Mouse (Mus musculus) forebrain, embryonic 12.5 days (tissue): ENCODE measurements around the gene Klhl25. TPM values are rescaled to one million over a fixed set of nuclear protein-coding genes. Genes with fewer than 3 reads are reported as not detected.
"Not testable (repeated sequence)": the region's sequence is repeated elsewhere in the genome, so short reads cannot be mapped to it uniquely, and the experiment has no call there.

Source experiments
- ATAC-seq: fragments of 200-750 bp; cut with Nextera tagmentation; 2 replicates; pipeline ENCODE4 v1.8.0; 2017; ENCODE audit warnings: moderate TSS enrichment; ENCODE audit not compliant: low FRiP score
- H3K27ac ChIP-seq: fragments of 300-500 bp; sonication (generic); 2 replicates; pipeline ENCODE4 v1.5.1; 2016; ENCODE audit warnings: mild to moderate bottlenecking
- H3K27me3 ChIP-seq: fragments of 300-500 bp; sonication (generic); 2 replicates; pipeline ENCODE4 v1.6.1; 2016; ENCODE audit warnings: mild to moderate bottlenecking
- H3K36me3 ChIP-seq: fragments of 300-500 bp; sonication (generic); replicated peaks from 2 replicates; pipeline ENCODE4 v1.6.1; 2016; ENCODE audit warnings: mild to moderate bottlenecking
- H3K4me1 ChIP-seq: fragments of 300-500 bp; sonication (generic); 2 replicates; pipeline ENCODE4 v1.6.1; 2016
- H3K4me2 ChIP-seq: fragments of 300-500 bp; sonication (generic); 2 replicates; pipeline ENCODE4 v1.6.1; 2016; ENCODE audit warnings: mild to moderate bottlenecking, moderate library complexity
- H3K4me3 ChIP-seq: fragments of 300-500 bp; sonication (generic); replicated peaks from 2 replicates; pipeline ENCODE4 v1.5.1; 2016; ENCODE audit warnings: mild to moderate bottlenecking
- H3K9ac ChIP-seq: fragments of 300-500 bp; sonication (generic); 2 replicates; pipeline ENCODE4 v1.6.1; 2016; ENCODE audit warnings: mild to moderate bottlenecking
- H3K9me3 ChIP-seq: fragments of 300-500 bp; sonication (generic); 2 replicates; pipeline ENCODE4 v1.6.1; 2016
- WGBS: fragments of 180-500 bp; shearing (Covaris S2); methylation state at CpG from one replicate; pipeline ENCODE4 v1.1.7; 2016; 5-methylcytosine and 5-hydroxymethylcytosine counted together
- polyA plus RNA-seq: library from polyadenylated mRNA; unstranded; fragments of >200 nt; fragmentation: Nextera tagmentation; extraction: Ambion mirVana; gene quantifications from 2 replicates; pipeline ENCODE4 v1.2.1, GENCODE M21; 2016

The Klhl25 gene
- polyA plus RNA-seq, 1 experiment from 2014 or later, result 25.6 TPM

DNA sequence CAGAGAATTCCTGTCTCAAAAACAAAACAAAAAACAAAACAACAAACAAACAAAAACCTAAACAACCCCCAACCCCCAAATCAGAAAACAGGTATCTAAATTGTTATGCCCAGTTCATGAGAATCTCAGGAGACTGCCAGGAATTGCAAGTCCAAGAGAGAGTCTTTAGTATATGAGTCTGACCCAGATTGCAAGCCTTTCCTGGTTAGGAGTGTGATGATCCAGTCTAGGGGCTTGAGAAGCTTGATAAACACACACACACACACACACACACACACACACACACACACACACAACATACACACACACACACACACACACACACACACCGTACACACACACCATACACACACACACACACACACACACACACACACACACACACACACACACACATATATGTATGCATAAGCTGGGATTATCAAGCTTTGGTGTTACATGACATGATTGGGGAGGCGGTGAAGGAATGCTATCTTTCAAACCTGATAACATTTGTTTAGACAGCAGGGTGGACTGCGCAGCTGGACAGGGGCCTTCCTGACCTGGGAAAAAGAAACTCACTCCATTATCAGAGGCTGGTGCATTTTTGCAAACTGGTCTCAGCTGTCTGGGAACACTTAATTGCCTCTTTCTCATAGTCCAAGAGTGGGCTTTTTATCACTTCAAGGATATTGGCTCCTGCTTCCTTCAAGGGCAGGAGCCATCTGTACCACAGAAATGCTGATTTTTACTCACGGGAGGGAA is 21.6 kb upstream of the Klhl25 start:
- Histone ChIP-seq H3K27me3 (no peaks in the 10 kb centered on the region), H3K4me2 (no peak overlapping the region), H3K4me3 (no peak overlapping the region), H3K27ac (0 out of 2 replicates have a peak overlapping the region, but pooled peaks have one; percentile 9), H3K9ac (no peak overlapping the region), H3K4me1 (no peaks in the 10 kb centered on the region), H3K9me3 (no peaks in the 10 kb centered on the region), H3K36me3 (no peaks in the 10 kb centered on the region)
- WGBS, result 74% methylated on average over 3 of the region's 4 CpGs
- ATAC-seq, result no peak

DNA sequence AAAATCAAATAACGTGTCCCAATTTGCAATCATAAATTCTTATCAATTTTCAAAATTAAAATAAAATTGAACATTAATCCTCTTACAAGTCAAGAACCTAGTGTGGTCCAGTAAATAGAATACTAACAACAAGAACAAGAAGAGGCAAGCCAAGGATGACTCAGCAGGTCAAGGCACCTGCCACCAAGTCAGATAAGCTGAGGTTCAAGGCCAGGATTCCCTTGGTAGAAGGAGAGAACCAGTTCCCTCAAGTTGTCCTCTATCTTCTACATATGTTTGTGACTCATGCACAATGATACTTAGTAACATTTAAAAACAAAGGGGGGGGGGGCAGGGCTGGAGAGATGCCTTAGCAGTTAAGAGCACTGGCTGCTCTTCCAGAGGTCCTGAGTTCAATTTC is 20.8 kb upstream of the Klhl25 start:
- Histone ChIP-seq H3K36me3 (no peaks in the 10 kb centered on the region), H3K9me3 (no peaks in the 10 kb centered on the region), H3K4me3 (no peak overlapping the region), H3K27me3 (no peaks in the 10 kb centered on the region), H3K27ac (no peak overlapping the region), H3K9ac (no peak overlapping the region), H3K4me1 (no peaks in the 10 kb centered on the region), H3K4me2 (no peak overlapping the region)
- WGBS, result 92% methylated on average over 1 of the region's 1 CpGs
- ATAC-seq, result no peak

DNA sequence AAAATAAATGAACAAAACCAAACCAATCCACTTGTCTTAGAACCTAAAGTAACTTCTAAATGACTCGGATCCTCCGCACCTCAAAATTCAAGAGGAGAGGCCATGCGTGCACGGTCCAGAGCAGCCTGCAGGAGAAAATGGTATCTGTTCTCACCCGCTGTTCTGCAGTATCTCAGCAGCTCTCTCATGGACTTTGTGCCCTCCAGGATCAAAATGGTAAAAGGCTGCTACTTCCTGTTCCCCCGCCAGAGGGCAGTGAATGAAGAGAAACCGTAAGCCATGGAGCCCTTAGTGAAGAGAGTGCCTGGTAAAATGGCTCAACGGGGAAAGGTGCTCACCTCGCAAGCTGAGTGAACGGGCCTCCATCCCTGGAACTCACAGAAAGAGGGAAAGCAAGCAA is 20.3 kb upstream of the Klhl25 start:
- Histone ChIP-seq H3K27me3 (no peaks in the 10 kb centered on the region), H3K27ac (no peak overlapping the region), H3K36me3 (no peaks in the 10 kb centered on the region), H3K9ac (no peak overlapping the region), H3K4me1 (no peaks in the 10 kb centered on the region), H3K9me3 (no peaks in the 10 kb centered on the region), H3K4me3 (no peak overlapping the region), H3K4me2 (no peak overlapping the region)
- peak; percentile 39 for ATAC-seq
- WGBS, result 29% methylated on average over 10 of the region's 10 CpGs

DNA sequence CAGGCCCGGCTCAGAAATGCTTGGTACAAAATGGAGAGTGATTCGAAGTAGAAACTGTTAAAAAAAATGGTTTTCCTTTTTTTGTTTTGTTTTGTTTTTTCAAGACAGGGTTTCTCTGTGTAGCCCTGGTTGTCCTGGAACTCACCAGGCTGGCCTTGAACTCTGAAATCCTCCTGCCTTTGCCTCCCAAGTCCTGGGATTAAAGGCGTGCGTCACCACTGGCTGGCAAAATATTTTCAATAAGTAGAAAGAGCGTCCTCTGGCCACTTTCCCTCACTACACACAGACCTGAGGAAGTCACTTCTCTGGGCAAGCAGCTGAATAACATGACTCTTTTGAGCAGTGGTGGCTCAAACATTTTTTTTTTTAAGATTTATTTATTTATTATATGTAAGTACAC is 19.6 kb upstream of the Klhl25 start:
- Histone ChIP-seq H3K4me3 (no peak overlapping the region), H3K9me3 (no peaks in the 10 kb centered on the region), H3K4me2 (no peak overlapping the region), H3K36me3 (no peaks in the 10 kb centered on the region), H3K27ac (no peak overlapping the region), H3K27me3 (no peaks in the 10 kb centered on the region), H3K4me1 (no peaks in the 10 kb centered on the region), H3K9ac (no peak overlapping the region)
- WGBS, result 88% methylated on average over 5 of the region's 5 CpGs
- ATAC-seq, result no peak

GRCm38 (mm10) chr7:75830251-75831060 is 17.7 kb upstream of the Klhl25 start:
- ATAC-seq, result no peak
- Histone ChIP-seq H3K27me3 (no peaks in the 10 kb centered on the region), H3K36me3 (no peaks in the 10 kb centered on the region), H3K27ac (no peak overlapping the region), H3K4me3 (no peak overlapping the region), H3K9me3 (no peaks in the 10 kb centered on the region), H3K4me2 (no peak overlapping the region), H3K9ac (no peak overlapping the region), H3K4me1 (no peaks in the 10 kb centered on the region)
- WGBS, result 73% methylated on average over 6 of the region's 6 CpGs

GRCm38 (mm10) chr7:75833960-75834359 is 14.2 kb upstream of the Klhl25 start:
- H3K9ac ChIP-seq, H3K4me1 ChIP-seq, H3K4me2 ChIP-seq, ATAC-seq, H3K4me3 ChIP-seq, H3K27me3 ChIP-seq, H3K27ac ChIP-seq, H3K36me3 ChIP-seq, H3K9me3 ChIP-seq: not testable (repeated sequence)
- 77% methylated on average over 3 of the region's 4 CpGs for WGBS

- not testable (repeated sequence) for H3K9me3 ChIP-seq, H3K27ac ChIP-seq, ATAC-seq, H3K4me3 ChIP-seq, H3K4me1 ChIP-seq, H3K27me3 ChIP-seq, H3K4me2 ChIP-seq, H3K36me3 ChIP-seq, H3K9ac ChIP-seq
- WGBS, result 78% methylated on average over 3 of the region's 6 CpGs
Observed at GRCm38 (mm10) chr7:75834932-75835631, 13.0 kb upstream of the Klhl25 start.

- H3K36me3 ChIP-seq, result no peaks in the 10 kb centered on the region
- no peaks in the 10 kb centered on the region for H3K27me3 ChIP-seq
- ATAC-seq, result no peak
- WGBS, result 88% methylated on average over 4 of the region's 4 CpGs
- no peak overlapping the region for H3K4me3 ChIP-seq
- H3K9ac ChIP-seq, result no peak overlapping the region
- no peaks in the 10 kb centered on the region for H3K9me3 ChIP-seq
- H3K4me2 ChIP-seq, result no peak overlapping the region
- no peak overlapping the region for H3K27ac ChIP-seq
- H3K4me1 ChIP-seq, result no peaks in the 10 kb centered on the region
Observed at GRCm38 (mm10) chr7:75840071-75840470, 8.0 kb upstream of the Klhl25 start.

DNA sequence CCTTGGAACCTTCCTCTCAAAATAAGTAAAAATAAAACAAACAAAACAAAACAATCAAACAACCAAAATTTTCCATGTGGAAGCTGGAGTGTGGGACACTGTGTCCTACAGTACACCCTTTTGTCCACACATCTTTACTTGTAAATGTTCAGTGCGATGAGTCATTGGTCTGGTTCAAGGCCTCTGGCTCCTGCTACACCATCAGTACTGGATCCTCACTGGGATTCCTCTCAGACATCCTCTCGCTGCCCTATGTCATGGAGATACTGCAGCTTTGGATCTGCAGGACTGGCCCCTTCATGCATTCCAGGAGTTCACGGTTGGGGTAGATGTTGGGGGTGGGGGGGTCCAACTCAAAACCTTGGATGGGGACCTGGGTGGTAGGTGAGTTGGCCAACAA is 5.8 kb upstream of the Klhl25 start:
- H3K27ac ChIP-seq, result no peak overlapping the region
- H3K4me2 ChIP-seq, result no peak overlapping the region
- H3K9ac ChIP-seq, result no peak overlapping the region
- no peak for ATAC-seq
- H3K4me1 ChIP-seq, result 0 out of 2 replicates have a peak, but pooled peaks cover under 1% of the 10 kb centered on the region
- no peak overlapping the region for H3K4me3 ChIP-seq
- H3K9me3 ChIP-seq, result no peaks in the 10 kb centered on the region
- 86% methylated on average over 3 of the region's 3 CpGs for WGBS
- H3K27me3 ChIP-seq, result no peaks in the 10 kb centered on the region
- H3K36me3 ChIP-seq, result no peaks in the 10 kb centered on the region

- H3K4me3 ChIP-seq, result no peak overlapping the region
- H3K9ac ChIP-seq, result no peak overlapping the region
- H3K9me3 ChIP-seq, result no peaks in the 10 kb centered on the region
- WGBS, result 100% methylated on average over 1 of the region's 1 CpGs
- H3K27me3 ChIP-seq, result no peaks in the 10 kb centered on the region
- peaks cover 18% of the 10 kb centered on the region for H3K4me1 ChIP-seq
- no peak overlapping the region for H3K27ac ChIP-seq
- ATAC-seq, result no peak
- H3K4me2 ChIP-seq, result no peak overlapping the region
- no peaks in the 10 kb centered on the region; the same call in 1 of the 2 replicates for H3K36me3 ChIP-seq
Observed at GRCm38 (mm10) chr7:75845936-75846335, 2.2 kb upstream of the Klhl25 start.

- no peaks in the 10 kb centered on the region; the same call in 1 of the 2 replicates for H3K36me3 ChIP-seq
- ATAC-seq, result no peak
- no peaks in the 10 kb centered on the region for H3K9me3 ChIP-seq
- H3K9ac ChIP-seq, result no peak overlapping the region
- H3K4me2 ChIP-seq, result no peak overlapping the region
- no peak overlapping the region for H3K4me3 ChIP-seq
- H3K4me1 ChIP-seq, result peaks cover 28% of the 10 kb centered on the region
- no peaks in the 10 kb centered on the region for H3K27me3 ChIP-seq
- H3K27ac ChIP-seq, result no peak overlapping the region
- WGBS, result 48% methylated on average over 7 of the region's 7 CpGs
Observed at GRCm38 (mm10) chr7:75846942-75847341, 1.2 kb upstream of the Klhl25 start.

GRCm38 (mm10) chr7:75847489-75847888 is 621 bp upstream of the Klhl25 start:
- Histone ChIP-seq H3K4me2 (peak overlapping the region; percentile 91), H3K27ac (peak overlapping the region; percentile 21; the same call in 1 of the 2 replicates), H3K9me3 (no peaks in the 10 kb centered on the region), H3K4me3 (peak overlapping the region; percentile 81), H3K36me3 (no peaks in the 10 kb centered on the region; the same call in 1 of the 2 replicates), H3K9ac (0 out of 2 replicates have a peak overlapping the region, but pooled peaks have one; percentile 41), H3K27me3 (no peaks in the 10 kb centered on the region), H3K4me1 (peaks cover 33% of the 10 kb centered on the region)
- 15% methylated on average over 6 of the region's 6 CpGs for WGBS
- no peak for ATAC-seq
